Mouse (Mus musculus) thymus, postnatal 25 days (tissue): Measurements from ENCODE around the gene Bag5.
"Not testable (repeated sequence)": the region's sequence is repeated elsewhere in the genome, so short reads cannot be mapped to it uniquely, and the experiment has no call there.

ENCODE experiments used
- DNase-seq: peaks from one replicate; pipeline ENCODE4 v3.0.0; 2022

Gene Bag5

DNA sequence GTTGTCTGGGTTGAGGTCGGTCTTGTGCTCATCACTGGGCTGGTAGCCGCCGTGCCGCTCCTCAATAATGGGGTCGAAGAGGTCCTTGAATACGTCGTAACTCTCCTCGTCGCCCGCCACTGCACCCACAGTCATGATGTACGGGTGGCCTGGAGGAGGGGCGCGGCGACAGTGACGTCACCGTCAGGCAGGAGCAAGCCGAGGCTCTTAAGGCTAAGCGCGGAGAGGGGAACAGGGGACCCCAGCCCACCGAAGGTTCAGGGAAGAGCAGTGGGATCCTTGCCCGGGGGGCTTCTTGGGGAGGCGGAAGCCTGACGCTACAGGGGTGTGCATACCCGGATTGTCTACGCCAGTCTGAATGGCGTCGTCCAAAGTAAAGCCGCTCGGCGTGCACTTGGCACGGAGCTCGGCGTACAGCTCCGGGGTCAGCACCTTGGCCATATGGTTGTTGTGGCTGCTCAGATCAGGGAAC lies 41.6 kb downstream of the Bag5 start:
- peak; percentile 60 for DNase-seq

DNA sequence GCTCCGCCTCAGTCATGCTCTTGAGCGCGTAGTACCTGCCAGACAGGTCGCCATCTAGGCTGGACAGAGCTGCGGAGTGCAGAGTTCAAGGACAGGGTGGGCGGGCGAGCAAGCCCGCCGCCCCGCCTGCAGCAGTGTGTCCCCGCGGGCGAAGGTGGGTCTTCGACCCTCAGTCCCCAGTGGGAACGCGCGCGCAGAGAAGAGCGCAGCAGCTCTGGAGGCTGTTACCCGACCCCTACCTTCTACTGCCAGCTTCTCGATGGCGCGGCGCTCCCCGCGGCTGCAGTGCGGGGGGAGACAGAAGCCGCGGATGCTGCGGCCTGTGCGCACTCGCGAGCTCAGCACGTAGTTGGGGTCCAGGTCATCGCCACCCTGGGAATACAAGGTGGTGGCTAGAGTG lies 42.1 kb downstream of the Bag5 start:
- DNase-seq = no peak

- no peak for DNase-seq
Observed at GRCm38 (mm10) chr12:111670371-111670971, 42.6 kb downstream of the Bag5 start.

- DNase-seq = no peak
Observed at GRCm38 (mm10) chr12:111669961-111670360, 43.1 kb downstream of the Bag5 start.

DNA sequence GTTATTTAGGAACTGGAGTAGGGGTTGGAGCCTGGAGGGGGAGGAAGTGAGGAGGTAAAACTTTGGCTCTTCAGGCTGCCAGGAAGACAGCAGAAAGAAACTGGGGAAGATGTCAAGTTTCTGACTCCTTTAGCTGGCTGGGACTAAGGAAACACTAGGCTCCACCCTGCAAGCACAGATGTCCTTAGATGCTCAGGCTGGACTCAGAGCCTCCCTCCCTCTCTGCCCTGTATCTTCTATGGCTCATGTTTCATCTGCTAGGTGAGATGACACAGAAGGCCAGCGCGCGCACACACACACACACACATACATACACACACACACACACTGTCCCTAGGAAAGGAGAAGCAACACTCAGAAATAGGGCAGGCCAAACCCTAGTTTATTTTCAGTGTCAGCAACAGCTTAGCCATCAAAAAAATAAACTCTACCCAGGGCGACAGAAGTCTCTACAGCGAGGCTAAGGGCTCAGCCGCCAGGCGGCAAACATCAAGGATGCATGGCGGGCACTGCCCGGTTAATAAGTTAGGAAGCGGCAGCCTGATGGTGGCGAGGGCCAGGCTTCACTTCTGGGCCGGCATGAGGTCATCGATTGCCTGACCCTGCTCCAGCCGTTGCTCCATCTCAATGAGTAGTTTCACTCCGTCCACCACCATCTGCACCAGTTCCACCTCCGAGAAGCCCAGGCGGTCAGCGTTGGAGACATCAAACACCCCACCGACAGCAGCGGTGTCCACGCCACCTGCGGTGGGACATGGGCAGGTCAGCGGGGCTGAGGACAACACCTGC lies 43.9 kb downstream of the Bag5 start:
- no peak for DNase-seq

DNA sequence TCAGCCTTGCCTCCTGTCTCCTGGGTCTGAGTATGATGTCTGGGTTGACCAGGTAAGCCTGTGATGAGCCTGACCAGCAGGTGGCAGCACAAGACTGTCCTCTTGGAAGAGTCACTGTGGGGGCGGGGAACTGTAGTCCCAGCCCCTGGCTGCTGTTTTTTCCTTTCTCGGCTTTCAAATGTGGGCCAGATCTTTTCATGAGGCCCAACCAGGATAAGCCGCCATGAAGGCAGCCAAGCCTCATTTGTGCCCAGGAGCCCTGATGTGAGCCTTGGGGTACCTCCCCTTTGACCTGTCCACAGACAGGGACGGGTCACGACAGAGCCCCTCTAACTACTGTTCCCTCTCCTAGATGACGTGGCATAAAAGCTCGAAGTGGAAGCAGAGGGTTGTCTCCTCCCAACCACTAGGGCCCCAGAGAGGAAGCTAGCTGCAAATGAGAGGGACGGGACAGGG lies 44.6 kb downstream of the Bag5 start:
- peak; percentile 95 for DNase-seq

- DNase-seq = no peak
Observed at GRCm38 (mm10) chr12:111667421-111667820, 45.6 kb downstream of the Bag5 start.

- DNase-seq = no peak
Observed at GRCm38 (mm10) chr12:111666380-111666779, 46.7 kb downstream of the Bag5 start.

DNA sequence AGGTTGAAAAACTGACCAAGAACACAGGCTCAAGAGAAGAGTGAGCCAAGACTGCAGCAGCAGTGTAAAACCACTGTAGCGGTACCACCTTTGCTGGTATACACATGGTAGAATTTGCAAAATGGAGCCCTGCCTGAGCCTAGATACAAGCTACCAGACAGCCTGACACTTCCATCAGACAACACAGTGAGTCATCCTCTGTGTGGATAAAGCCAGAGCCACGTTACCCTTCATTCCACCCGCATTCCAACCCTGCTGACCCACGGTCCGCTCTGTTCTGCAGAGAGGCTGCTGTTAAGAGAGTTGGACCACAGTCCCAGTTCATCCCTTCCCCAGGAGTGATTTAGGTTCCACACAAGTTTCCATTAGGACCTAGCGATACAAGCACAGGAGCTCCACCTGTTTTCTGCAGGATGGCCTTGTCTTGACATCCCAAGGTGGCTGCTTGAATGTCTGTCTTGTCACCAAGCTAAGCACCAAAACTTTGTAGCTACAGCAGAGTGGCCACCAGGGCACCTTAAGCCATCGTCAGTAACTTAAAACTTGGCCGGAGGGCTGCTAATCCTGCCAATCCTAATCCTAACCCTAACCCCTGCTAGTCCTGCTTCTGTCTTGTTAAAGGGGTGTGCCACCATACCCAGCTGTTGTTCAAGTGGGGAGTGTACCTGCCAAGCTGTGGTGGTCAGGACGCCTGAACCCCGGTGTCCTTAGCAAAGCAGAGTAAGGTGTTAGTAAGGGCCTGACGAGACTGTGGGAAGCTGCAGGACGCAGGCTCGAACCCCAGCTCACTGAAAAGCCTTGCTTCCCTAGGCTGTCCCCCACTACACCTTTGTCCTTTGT lies 47.8 kb downstream of the Bag5 start:
- no peak for DNase-seq

- DNase-seq = no peak
Observed at GRCm38 (mm10) chr12:111664144-111664634, 48.9 kb downstream of the Bag5 start.

- DNase-seq = no peak
Observed at GRCm38 (mm10) chr12:111663228-111664143, 49.6 kb downstream of the Bag5 start.

GRCm38 (mm10) chr12:111661554-111661953 lies 51.5 kb downstream of the Bag5 start:
- DNase-seq = not testable (repeated sequence)

DNA sequence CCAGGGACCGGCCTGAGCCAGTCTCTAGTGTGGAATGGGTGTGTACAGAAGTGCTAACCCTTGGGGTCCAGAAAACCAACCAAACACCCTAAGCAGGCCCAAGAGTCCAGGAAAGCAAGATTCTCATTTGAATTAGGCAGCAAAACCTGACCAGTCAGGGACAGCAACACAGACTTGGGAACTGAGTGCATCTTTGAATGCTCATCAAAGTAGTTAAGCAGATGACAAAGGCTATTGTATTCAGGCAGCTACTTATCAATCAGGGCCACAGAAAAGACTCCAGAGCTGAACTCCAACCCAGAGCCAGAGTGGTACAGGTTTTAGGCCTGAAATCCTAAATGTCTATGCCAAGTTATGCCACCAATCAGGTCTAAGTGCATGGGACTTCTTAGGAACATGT lies 52.4 kb downstream of the Bag5 start:
- DNase-seq = no peak
